Mouse (Mus musculus): ENCODE data around the gene Klk10.

DNA sequence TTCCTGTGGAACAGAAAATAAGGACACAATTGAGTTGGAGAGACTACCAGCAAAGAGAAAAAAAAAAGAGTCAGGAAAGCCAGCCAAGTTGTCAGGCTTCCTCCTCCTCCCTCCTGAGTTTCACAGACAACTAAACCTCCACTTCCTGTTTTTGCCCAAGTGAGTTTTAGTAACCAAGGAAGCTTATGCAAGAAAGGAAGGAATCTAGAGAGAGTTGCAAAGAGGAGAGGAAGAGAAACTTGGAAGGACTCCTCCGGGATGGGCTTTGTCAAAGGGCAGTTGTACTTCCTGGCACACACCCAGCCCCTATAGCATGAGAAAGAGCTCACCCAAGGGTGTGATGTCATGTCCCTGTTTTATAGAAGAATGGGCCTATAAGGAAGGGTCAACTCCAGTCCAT is 33.0 kb upstream of the Klk10 start:
- TF ChIP-seq POLR2AphosphoS5 (IDR thresholded peaks at IDR 0.05; ENCODE audit: insufficient replicate concordance, low read depth, low read length): no peak
- TF ChIP-seq CTCF (IDR thresholded peaks at IDR 0.05; ENCODE audit: low read depth, low read length): no peak
- TF ChIP-seq GATA1 (IDR thresholded peaks at IDR 0.05; ENCODE audit: borderline replicate concordance, low read length): no peak
- TF ChIP-seq TAL1 (conservative IDR thresholded peaks at IDR 0.05; ENCODE audit: low read depth, low read length): no peak
- TF ChIP-seq GATA2 (IDR thresholded peaks at IDR 0.05; ENCODE audit: borderline replicate concordance, low read depth, low read length): no peak
